Mouse (Mus musculus) liver, embryonic 14.5 days (tissue): ENCODE results near the gene Anapc11.
A peak's percentile ranks its signal among the peaks of the same experiment; 100 is the strongest.

ENCODE experiments used
- CTCF ChIP-seq: IDR thresholded peaks from 2 replicates; pipeline ENCODE4 v1.5.1; 2016; ENCODE audit warnings: antibody characterized with exemption, low read depth, control low read depth
- EP300 ChIP-seq: IDR thresholded peaks from 2 replicates; pipeline ENCODE4 v1.6.1; 2016; ENCODE audit warnings: antibody characterized with exemption, low read depth

- 0 out of 2 replicates have a peak, but pooled peaks have one; percentile 5 for TF ChIP-seq CTCF
- no peak for TF ChIP-seq EP300
Observed at GRCm38 (mm10) chr11:120648001-120648476, 49.8 kb downstream of the Anapc11 start, which contains the start of gene Myadml2.
